Mouse (Mus musculus) thymus, postnatal 4 days (tissue): ENCODE data around the gene Tas2r116.

Experiments
- DNase-seq: peaks from one replicate; pipeline ENCODE4 v3.0.0; 2021

Gene Tas2r116

DNA sequence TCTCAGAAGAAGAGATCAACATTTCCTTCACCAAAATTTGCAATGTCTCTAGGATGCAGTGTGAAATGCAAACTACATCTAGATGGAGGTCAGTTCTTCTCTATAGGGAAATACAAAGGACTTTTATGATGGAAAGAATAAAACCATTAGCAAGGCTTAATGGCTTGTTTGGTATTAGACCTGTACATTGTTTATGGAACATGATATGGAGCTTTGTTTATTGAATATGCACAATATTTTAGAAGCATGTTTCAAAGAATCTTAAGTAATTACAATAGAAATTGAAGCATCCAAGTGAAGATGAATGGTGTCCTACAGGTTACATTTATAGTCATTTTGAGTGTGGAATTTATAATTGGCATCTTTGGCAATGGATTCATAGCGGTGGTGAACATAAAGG is at the start of gene Tas2r116:
Gene Tas2r116 (plus strand): TSS at position 301 of the 400 bp plus-strand sequence.
- no peak for DNase-seq

DNA sequence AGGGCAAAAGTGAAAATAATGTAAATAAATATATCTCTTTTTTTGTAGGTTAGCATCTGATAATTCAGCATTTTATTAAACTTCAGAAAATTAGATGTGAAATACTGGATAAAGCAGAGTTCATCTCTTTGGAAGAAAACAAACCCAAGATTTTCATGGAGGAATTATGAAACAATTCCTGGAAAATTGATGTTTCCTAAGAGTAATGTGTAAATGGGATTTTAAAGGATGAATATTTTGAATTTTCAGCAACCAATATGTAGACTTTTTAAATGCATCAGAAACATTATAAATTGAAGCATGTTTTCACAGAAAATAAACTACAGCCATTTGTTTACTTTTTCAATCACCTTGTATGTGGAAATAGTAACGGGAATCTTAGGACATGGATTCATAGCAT is 8.4 kb upstream of the Tas2r116 start, which contains the start of gene Tas2r123:
Gene Tas2r123 (plus strand): TSS at position 301 of the 400 bp plus-strand sequence.
- DNase-seq, result no peak

DNA sequence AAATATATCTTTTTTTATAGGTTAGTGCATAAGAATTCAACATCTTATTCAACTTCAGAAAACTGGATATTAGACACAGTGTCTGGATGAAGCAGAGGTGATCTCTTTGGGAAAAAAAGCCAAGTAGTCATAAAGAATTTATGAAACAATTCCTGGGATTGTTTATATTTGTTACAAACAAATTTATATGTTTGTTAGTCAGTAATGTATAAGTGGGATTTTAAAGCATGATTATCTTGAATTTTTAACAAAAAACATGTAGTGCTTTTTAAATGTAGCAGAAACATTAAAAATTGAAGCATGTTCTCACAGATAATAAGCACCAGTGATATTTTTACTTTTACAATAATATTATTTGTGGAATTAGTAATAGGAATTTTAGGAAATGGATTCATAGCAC is 12.5 kb downstream of the Tas2r116 start, which contains the start of gene Tas2r110:
Gene Tas2r110 (plus strand): TSS at position 301 of the 400 bp plus-strand sequence.
- no peak for DNase-seq

GRCm38 (mm10) chr6:132892711-132893110 is 37.5 kb downstream of the Tas2r116 start, which contains the start of gene Tas2r113:
TSS of gene Tas2r113 (plus strand) at chr6:132893011.
- DNase-seq, result no peak
